Mouse (Mus musculus): ENCODE measurements around the gene Ncs1. TPM values are rescaled to one million over a fixed set of nuclear protein-coding genes. Genes with fewer than 3 reads are reported as not detected.

Gene Ncs1
- total RNA-seq, 2 experiments from 2014 or later: 149 to 150 TPM

DNA sequence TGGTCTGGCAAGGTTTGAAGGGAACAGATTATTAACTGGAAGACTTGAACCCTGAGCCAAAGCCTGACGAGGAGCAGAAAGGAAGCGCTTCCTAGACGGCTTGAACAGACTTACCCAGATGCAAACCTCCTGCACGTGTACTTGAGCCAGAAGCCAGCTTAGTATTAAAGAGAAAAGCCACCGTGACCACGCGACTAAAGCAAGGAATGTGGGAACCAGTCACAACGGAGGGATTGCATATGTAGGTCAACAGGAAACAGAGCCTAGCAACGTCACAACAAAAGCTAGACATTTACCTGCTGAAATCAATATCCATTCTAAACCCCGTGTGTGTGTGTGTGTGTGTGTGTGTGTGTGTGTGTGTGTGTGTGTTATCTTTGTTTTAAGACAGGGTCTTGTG, 81.6 kb downstream of the Ncs1 start:
- DNase-seq (ENCODE audit: low spot score in 2 of 2): no peak

DNA sequence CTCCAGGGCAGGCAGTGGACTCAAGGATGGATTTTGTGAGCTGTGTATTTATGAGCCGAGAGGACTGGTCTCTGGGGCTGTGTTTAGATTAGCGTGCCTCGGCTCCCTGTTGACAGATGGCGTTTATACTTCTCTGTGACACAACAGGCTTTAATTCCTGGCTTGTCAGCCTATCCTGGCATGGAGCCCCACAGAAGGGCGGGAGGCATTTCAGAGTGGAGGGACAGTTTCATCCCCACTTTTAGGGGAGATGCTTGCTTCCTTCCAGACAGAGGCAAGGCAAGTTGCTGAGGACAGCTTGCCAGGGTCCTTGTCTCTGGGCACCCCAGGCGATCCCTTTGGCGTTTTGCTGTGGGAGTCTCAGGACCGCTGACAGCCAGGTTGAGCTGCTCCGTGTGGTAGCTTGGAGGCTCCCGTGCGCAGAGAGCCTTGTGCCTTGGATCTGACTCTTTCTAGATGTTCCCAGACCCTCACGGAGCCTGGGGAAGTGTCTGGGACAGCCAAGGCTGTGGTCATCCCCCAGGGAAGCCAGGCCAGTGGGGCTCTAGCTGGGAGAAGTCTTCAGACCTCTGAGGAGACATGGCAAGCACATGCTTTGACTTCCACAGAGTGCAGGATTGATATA, 92.2 kb downstream of the Ncs1 start:
- peak; percentile 58 to 59 for DNase-seq (ENCODE audit: low spot score in 2 of 2)

DNA sequence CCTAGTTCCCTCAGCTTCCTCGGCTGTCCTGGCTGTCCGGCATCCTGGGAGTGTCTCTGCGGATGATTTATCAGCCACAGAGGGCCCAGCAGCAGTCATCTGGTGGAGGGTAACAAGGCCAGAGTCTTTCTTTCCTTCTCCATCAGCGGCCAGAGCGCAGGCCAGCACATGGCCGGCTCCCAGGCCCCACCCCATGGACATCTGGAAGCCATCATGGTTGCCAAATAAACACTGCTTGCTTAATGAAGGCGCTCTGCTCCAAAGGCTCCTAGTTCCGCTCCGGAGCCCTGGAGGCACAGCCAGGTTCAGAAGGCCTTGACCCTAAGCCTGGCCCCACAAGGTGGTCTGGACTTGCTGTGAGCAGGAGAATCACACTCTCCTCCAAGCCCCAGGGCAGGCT, 94.2 kb downstream of the Ncs1 start:
- DNase-seq (ENCODE audit: low spot score in 2 of 2): no peak

DNA sequence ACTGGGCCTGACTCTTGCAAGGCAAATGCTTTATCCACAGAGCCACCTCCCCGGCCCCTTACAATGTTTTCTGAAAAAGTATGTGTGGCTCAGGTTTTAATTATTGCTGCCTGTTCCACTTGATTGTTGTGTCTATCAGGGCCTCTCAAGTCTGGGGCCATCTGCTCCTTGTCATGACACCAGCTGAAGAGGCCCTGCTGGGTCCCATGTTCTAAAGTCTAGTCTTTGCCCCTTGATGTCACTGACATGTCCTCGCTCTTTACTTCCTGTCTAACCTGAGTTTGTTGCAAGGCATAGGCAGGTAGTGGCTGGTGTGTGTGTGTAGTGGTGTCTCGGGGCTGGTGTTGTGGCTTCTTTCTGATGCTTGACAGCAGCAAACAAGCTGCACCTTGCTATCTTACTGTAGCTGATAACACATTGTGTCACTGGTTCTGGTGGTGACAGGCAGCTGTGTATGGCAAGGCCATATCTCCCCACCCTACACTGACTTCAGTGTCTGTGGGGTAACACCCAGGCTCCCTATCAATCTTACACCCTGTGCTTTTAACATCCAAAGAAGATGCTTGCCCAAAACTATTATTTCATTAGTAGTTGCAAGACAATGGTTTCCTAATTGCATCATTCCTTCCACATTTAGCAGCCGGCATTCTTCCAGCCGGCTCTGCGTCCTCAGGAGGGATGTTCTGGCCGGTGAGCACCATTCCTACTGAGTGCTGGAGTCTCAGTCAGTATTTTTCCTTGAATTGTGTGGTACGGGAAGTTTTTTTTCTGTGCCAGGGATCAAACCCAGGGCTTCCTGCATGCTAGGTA, 96.3 kb downstream of the Ncs1 start:
- no peak for DNase-seq (ENCODE audit: low spot score in 2 of 2)

Other genes with a start within 250 kb of the Ncs1 start
- gene Fnbp1, start 103.8 kb upstream of the Ncs1 start, total RNA-seq (2021): 10 to 100 TPM; 90.2 to 99.0 TPM
- 10 to 100 TPM; 50.7 to 54.5 TPM for gene Gpr107, start 93.5 kb upstream of the Ncs1 start, total RNA-seq (2021)
- under 1 TPM; 0.27 to 0.56 TPM for gene Hmcn2, start 68.6 kb downstream of the Ncs1 start, total RNA-seq (2021)
- 10 to 100 TPM; 13.6 to 17.6 TPM for gene Ass1, start 224.4 kb downstream of the Ncs1 start, total RNA-seq (2021)

Data from layer of hippocampus, postnatal 10 days (tissue).